Mouse (Mus musculus): ENCODE measurements around the gene Zkscan4. TPM values are rescaled to one million over a fixed set of nuclear protein-coding genes. Genes with fewer than 3 reads are reported as not detected.

Zkscan4 gene
- total RNA-seq, 2 experiments from 2014 or later: 1.2 to 1.5 TPM

DNA sequence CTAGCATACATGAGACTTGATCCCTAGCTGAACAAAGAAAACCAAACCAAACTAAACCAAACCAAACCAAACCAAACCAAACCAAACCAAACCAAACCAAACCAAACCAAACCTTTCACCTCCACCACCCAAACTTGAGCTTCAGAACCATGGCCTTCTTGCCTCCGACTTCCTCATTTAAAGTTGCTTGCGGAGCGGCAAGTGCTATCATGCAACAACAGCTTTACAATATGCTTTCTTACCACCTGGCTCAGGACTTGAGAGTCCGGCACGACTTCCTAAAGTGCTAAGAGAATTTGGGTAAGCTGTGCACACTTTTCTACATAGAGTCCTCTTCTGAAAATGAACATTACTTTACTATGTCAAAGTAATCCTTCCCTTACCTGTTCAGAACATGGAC is 23.6 kb downstream of the Zkscan4 start:
- no peak for DNase-seq (ENCODE audit: low spot score in 2 of 2)

GRCm38 (mm10) chr13:21506221-21506649 is 27.5 kb downstream of the Zkscan4 start:
- DNase-seq (ENCODE audit: low spot score in 2 of 2): peak; percentile 41 to 76

DNA sequence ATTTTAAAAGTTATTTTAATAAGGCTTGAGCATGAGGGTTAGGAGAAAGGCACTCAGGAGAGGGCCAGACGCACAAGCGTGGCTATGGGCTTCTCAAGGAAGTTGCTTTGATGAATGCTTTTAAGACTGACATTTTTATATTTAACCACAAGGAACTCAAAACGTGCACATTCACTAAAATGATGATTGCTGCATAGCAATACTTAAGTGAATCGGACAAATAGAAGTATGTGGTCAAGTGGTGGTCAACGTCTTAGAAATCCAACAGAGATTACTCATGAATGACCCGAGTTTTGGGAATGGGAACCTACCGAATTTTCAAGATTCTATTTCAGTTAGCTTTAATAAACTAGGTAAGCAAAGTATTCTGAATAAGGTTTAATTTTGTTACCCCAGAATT is 51.4 kb downstream of the Zkscan4 start:
- DNase-seq (ENCODE audit: low spot score in 2 of 2): no peak

DNA sequence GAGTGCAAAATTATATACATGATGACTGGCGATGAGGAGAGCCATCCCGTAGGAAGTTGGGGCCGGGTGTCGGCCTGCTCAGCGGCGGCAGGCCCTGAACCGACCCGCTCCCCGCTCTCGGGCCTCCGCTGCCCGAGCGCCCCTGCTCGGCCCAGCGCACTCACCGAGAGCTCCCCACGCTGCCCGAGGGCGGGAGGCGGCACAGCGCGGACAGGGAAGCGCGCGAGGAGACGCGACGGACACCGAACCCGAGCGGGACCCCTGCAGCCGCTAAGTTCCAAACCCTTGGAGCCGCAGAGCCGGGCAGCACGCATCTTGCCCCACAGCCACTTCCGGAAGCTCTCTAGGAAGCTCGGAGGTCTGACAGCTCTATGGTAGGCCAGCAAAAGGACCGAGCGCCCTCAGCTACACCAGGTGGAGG is 52.1 kb downstream of the Zkscan4 start, which contains the start of gene Zkscan8:
Zkscan8 (minus strand) TSS at position 340 of the 421 bp plus-strand sequence.
- peak; percentile 44 to 85 for DNase-seq (ENCODE audit: low spot score in 2 of 2)

Small RNA genes within 50 kb of the gene (microRNA-seq; reads per million reads assigned to microRNA genes)
- gene Mir1896: not detected

Other genes with a start within 250 kb of the Zkscan4 start
- not detected for gene Gpx5, start 186.2 kb upstream of the Zkscan4 start, total RNA-seq (2021)
- gene Gpx6, start 166.8 kb upstream of the Zkscan4 start, total RNA-seq (2021): not detected
- not detected for gene Olfr1367, start 132.0 kb upstream of the Zkscan4 start, total RNA-seq (2021)
- gene Zscan12, start 116.1 kb upstream of the Zkscan4 start, total RNA-seq (2021): 1 to 10 TPM; 8.2 to 8.5 TPM
- gene Zkscan3, start 76.2 kb upstream of the Zkscan4 start, total RNA-seq (2021): 10 to 100 TPM; 30.4 to 34.4 TPM
- gene Pgbd1, start 37.8 kb upstream of the Zkscan4 start, total RNA-seq (2021): under 1 TPM; 0.29 to 0.49 TPM
- 10 to 100 TPM; 18.3 to 19.0 TPM for gene Zscan26, start 25.2 kb upstream of the Zkscan4 start, total RNA-seq (2021)
- under 1 TPM; 0.41 to 0.81 TPM for gene Nkapl, start 10.4 kb upstream of the Zkscan4 start, total RNA-seq (2021)
- not detected for gene Gm10065, start 534 bp downstream of the Zkscan4 start, total RNA-seq (2021)
- gene AK157302, start 16.3 kb downstream of the Zkscan4 start, total RNA-seq (2021): 10 to 100 TPM; 10.2 to 12.5 TPM
- gene Gm11273, start 22.5 kb downstream of the Zkscan4 start, total RNA-seq (2021): 10 to 100 TPM; 76.0 to 91.1 TPM
- 10 to 100 TPM; 15.0 to 15.6 TPM for gene Zkscan8, start 52.2 kb downstream of the Zkscan4 start, total RNA-seq (2021)
- gene Olfr1366, start 63.9 kb downstream of the Zkscan4 start, total RNA-seq (2021): not detected
- gene Olfr1535, start 81.0 kb downstream of the Zkscan4 start, total RNA-seq (2021): not detected
- not detected for gene Olfr1364, start 102.9 kb downstream of the Zkscan4 start, total RNA-seq (2021)
- not detected for gene Olfr1362, start 135.1 kb downstream of the Zkscan4 start, total RNA-seq (2021)
- not detected for gene Olfr11, start 163.6 kb downstream of the Zkscan4 start, total RNA-seq (2021)
- gene Olfr1361, start 184.5 kb downstream of the Zkscan4 start, total RNA-seq (2021): not detected
- not detected for gene Olfr1360, start 198.5 kb downstream of the Zkscan4 start, total RNA-seq (2021)
- not detected for gene Olfr1359, start 219.2 kb downstream of the Zkscan4 start, total RNA-seq (2021)
- 100 to 1,000 TPM; 362 to 482 TPM for gene Hist1h2bl, start 237.2 kb downstream of the Zkscan4 start, total RNA-seq (2021)
- gene Hist1h2ai, start 237.5 kb downstream of the Zkscan4 start, total RNA-seq (2021): 100 to 1,000 TPM; 297 to 368 TPM
- gene Hist1h3h, start 238.8 kb downstream of the Zkscan4 start, total RNA-seq (2021): 100 to 1,000 TPM; 508 to 651 TPM
- gene Hist1h2bm, start 243.1 kb downstream of the Zkscan4 start, total RNA-seq (2021): 100 to 1,000 TPM; 101 to 150 TPM

Data from gastrocnemius, postnatal 4 days (tissue).